Mouse (Mus musculus) adrenal gland, postnatal 10 days (tissue): ENCODE results near the gene Mrgprg. TPM values are rescaled to one million over a fixed set of nuclear protein-coding genes. Genes with fewer than 3 reads are reported as not detected.

Experiments
- DNase-seq: peaks from one replicate; pipeline ENCODE4 v3.0.0; 2021; ENCODE audit warnings: mixed read lengths
- long read RNA-seq, 2 experiments: library from polyadenylated mRNA; stranded (forward); transcript quantifications; one replicate each; pipeline ENCODE4 v2.0.0; 2021
- total RNA-seq, 2 experiments: library from RNA; stranded (reverse); gene quantifications; 2 replicates each; pipeline ENCODE4 v1.2.3; 2021

Gene Mrgprg
- under 1 TPM; 0.18 to 0.58 TPM for total RNA-seq
- long read RNA-seq, experiment 1: 0 reads
- long read RNA-seq, experiment 2: 0 reads

- no peak for DNase-seq
These were observed at the start of gene Mrgprg for GRCm38 (mm10) chr7:143766893-143767292. Gene Mrgprg (minus strand): TSS chr7:143766993.

- no peak for DNase-seq
These were observed 42.1 kb upstream of the Mrgprg start for GRCm38 (mm10) chr7:143808909-143809308.

- DNase-seq: no peak
These were observed 38.4 kb upstream of the Mrgprg start for GRCm38 (mm10) chr7:143805199-143805624.

GRCm38 (mm10) chr7:143801195-143802065 is 34.6 kb upstream of the Mrgprg start:
- no peak for DNase-seq

GRCm38 (mm10) chr7:143800770-143801169 is 34.0 kb upstream of the Mrgprg start:
- no peak for DNase-seq

DNA sequence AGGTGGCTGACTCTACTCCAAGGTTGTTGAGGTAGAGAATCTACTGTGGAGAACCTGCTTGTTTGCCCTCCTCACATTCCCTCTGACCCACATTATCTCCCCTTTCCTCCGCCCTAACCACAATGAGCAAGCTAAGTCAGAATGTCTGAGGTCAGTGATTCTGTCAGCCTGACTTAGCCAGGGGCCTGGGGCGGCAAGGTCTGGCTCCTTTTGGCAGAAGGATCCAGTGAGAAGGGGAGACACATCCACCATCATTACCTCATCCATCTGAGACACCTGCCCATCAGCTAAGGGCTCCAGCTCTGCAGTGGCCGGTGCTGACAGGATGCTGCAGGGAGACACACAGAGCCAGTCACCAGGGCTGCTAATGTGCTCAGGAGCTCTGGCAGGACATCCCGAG is 32.0 kb upstream of the Mrgprg start:
- no peak for DNase-seq

DNA sequence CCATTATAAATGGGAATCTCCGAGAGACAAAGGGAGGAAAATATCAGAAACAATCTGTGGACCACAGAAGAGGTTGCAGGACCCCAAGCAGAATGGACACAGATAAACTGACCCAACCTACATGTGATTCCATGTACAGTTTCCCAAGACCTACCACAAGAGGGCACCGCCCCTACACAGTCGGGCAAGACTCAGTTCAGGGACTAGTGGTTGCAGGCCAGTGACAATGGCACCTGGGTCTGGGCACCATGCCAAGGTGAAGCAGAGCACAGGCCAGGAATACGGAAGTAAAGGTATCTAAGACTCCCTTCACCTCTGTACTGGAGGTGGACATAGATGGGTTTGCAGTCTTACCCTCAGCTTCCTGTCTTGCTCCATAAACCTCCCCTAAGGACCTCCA is 26.3 kb upstream of the Mrgprg start:
- DNase-seq: peak; percentile 56

DNA sequence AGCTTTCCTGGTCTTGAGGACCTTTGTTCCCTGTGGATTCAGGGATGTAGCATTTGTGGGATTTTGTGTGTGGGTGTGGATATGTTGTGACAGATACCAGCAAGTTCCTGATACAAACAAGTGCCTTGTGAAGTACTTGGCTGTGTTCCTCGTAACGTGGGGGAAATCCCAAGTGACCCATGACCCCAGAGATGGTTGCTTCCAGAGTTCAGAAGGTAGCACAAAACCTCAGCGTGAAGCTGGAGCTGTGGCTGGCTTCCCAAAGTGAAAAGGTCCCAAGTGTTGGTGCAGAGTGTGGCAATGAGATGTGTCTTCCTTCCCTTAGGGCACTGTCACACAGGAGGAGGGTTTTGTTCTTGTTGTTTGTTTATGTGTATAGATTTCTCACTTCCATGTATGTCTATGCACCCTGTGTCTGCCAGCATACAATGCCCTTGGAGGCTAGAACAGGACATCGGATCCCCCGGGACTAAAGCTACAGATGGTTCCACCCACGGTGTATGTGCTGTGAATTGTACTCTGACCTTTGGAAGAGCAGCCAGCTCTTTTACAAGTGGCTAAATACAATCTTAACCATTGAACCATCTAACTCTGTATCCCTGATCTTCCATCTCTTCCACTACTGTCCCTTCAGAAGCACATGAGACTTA is 25.7 kb upstream of the Mrgprg start:
- no peak for DNase-seq

GRCm38 (mm10) chr7:143783996-143784829 is 17.4 kb upstream of the Mrgprg start, which contains the start of gene Mrgpre:
Gene Mrgpre (minus strand): TSS chr7:143784500.
- peak; percentile 81 for DNase-seq

GRCm38 (mm10) chr7:143783378-143783995 is 16.7 kb upstream of the Mrgprg start:
- no peak for DNase-seq

- no peak for DNase-seq
These were observed 10.6 kb upstream of the Mrgprg start for GRCm38 (mm10) chr7:143777375-143777774.

DNA sequence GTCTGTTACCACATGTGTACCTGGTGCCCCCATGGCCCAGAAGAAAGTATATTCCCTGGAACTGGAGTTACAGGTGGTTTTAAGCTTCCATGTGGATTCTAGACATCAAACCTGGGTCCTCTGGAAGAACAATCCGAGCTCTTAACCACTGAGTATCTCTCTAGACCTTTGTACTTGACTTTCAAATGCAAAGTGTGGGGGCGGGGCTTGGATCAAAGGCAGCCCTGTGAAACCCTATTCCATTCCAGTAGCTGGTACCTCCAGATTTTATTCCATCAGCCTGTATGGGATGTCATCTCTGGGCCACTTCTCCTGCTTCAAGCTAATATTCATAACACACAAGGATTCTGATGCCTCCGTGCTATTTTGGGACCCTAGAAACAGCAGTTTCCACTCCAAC is 9.3 kb upstream of the Mrgprg start:
- DNase-seq: no peak

DNA sequence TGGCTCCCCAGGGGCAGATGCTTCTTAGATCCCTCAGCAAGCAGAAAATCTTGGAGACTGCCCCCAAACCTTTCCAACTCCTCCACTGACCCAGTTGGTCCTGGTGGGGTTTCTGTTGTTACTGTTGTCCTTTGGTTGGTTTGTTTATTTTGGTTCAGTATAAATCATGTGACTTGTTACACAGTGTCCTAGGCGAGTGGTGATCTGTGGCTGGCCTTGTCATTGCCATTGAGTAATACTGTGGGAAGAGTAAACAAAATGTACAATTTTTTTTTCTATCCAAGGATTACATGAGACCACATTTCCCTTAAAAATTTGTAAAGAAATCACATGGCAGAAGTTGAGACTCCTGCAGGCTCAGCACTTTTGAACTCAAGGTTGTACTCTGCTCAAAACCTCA is 2.7 kb upstream of the Mrgprg start:
- DNase-seq: no peak

GRCm38 (mm10) chr7:143768267-143768666 is 1.5 kb upstream of the Mrgprg start:
- DNase-seq: no peak

GRCm38 (mm10) chr7:143764876-143765530 is 1.8 kb downstream of the Mrgprg start:
- no peak for DNase-seq

DNA sequence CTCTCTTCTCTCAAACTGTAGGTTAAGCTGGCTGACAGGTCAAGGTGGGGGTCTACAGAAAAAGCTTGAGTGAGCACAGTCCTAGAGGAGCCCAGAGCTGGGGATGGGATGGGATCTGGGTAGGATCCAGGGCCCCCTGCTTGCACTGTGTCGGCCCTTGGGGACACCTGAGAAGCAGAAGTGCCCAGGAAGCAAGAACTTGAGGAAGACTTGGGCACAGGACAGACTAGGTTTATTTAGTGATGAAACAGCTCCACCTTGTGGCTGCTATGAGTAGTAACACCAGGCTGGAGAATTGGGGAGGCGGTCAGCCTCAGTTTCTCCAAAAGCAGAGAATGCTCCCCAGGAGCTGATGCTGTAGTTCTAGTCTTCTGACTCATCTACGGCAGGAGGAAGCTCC is 3.0 kb downstream of the Mrgprg start:
- DNase-seq: no peak

DNA sequence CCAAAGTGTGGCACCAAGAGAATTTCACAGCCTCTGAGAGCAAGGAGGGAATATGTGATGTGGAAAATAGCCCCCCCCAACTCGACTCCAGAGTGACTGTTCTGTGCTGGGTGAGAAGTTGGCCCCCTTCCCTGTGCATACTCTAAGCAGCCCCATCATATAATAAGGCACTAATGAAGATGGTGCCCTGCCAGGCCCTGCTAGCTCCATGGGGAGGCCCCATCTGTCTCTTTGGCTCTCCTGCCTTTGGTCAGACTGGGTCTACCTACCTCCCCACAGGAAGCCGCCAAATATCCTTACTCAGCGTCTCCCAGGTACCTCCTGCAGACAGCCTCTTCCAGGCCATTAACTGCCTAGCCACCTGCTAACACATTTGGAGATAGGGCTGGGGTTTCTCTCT is 7.8 kb downstream of the Mrgprg start:
- DNase-seq: no peak

DNA sequence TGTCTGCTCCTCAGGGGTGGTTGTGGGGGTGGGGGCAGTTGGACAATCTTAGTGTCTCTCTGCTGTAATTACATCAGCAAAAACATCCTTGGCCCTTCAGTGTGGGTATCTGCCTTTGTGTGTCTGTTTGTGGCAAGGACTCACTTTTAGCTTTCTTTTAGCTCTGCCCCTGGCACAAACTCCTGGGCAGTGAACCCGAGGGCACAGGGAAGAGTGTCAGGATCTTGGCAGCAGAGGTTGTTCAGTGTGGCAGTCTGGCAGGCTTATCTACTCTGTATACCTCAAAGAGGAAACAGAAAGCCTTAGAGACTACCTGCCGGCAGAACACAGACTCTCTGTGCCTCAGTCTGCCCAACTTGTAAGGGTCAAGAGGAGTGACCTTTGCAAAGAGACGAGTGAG is 9.1 kb downstream of the Mrgprg start:
- DNase-seq: no peak

- peak; percentile 85 for DNase-seq
These were observed 9.8 kb downstream of the Mrgprg start for GRCm38 (mm10) chr7:143757027-143757390.

DNA sequence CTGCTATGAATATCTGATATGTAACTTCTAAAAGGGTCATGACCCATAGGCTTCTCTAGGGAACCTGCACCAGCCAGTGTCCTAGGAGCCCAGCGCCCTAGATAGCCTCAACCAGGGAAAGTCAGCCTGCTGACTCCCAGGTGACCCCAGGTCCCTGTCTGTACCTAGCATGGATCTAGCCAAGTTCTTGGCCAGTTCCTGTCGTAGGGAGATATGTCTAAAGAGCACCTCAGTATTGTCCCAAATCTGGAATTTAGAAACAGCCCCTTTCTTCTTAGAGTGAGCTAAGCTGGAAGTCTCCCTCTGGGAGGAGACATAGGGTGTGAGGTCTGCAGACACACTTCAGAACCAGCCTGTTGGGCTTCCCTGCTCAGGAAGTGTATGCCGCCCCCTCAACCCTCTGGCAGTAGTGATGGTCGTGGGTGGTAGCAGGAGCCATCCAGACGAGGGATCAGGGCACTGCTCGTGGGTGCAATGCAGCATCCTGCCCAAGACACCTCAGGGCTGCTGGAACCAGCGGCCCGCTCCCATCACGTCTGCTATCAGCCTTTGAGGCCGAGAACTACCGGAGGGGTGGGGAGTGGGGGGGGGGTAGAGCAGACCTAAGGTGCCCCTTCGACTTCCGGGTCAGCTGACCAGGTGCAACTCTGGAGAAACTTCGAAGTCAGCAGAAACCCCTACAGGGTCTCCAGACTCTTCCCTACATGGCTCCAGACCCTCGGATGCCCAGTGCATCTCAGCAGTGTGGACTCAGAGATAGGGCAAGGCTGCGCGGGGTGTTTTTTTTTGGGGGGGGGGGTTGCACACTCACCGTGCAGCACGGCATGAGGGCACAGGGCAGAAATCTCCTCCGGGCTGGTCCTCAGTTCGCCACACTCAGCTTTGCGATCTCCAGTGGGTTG is 10.4 kb downstream of the Mrgprg start, which contains the start of gene Osbpl5:
TSS of gene Osbpl5 (minus strand) at position 861 of the 902 bp plus-strand sequence.
- DNase-seq: no peak
